Mouse (Mus musculus) kidney, postnatal 0 days (tissue): ENCODE measurements at regions not wholly inside any gene's neighbourhood (a gene's known extent, or its start where the extent isn't known, plus 50 kb on each side); places are given as distances from the start of the nearest gene placed in this dataset.

Source experiments
- ATAC-seq: fragments of 200-750 bp; cut with Nextera tagmentation; replicated peaks from 2 replicates; pipeline ENCODE4 v1.8.0; 2017; ENCODE audit warnings: low read depth, moderate number of reproducible peaks, moderate TSS enrichment, moderate library complexity; ENCODE audit not compliant: low FRiP score
- DNase-seq: peaks from one replicate; pipeline ENCODE4 v3.0.0-alpha.2; 2016; ENCODE audit warnings: low spot score
- H3K27ac ChIP-seq: fragments of 300-500 bp; sonication (generic); 2 replicates; pipeline ENCODE4 v1.5.1; 2014; ENCODE audit warnings: mild to moderate bottlenecking
- H3K27me3 ChIP-seq: fragments of 300-500 bp; sonication (generic); 2 replicates; pipeline ENCODE4 v1.6.1; 2014; ENCODE audit warnings: low read length, mixed read lengths; ENCODE audit not compliant: insufficient read depth
- H3K36me3 ChIP-seq: fragments of 300-500 bp; sonication (generic); 2 replicates; pipeline ENCODE4 v1.6.1; 2014; ENCODE audit warnings: low read length, mixed read lengths; ENCODE audit not compliant: insufficient read depth
- H3K4me1 ChIP-seq: fragments of 300-500 bp; sonication (generic); replicated peaks from 2 replicates; pipeline ENCODE4 v1.6.1; 2014; ENCODE audit warnings: antibody characterized with exemption, low read length, mixed read lengths; ENCODE audit not compliant: insufficient read depth
- H3K4me2 ChIP-seq: fragments of 300-500 bp; sonication (generic); 2 replicates; pipeline ENCODE4 v1.6.1; 2014; ENCODE audit warnings: mild to moderate bottlenecking, low read length, moderate library complexity, mixed read lengths
- H3K4me3 ChIP-seq: fragments of 300-500 bp; sonication (generic); replicated peaks from 2 replicates; pipeline ENCODE4 v1.5.1; 2014; ENCODE audit warnings: low read depth, low read length
- H3K9ac ChIP-seq: fragments of 300-500 bp; sonication (generic); 2 replicates; pipeline ENCODE4 v1.6.1; 2014; ENCODE audit warnings: low read depth, low read length
- H3K9me3 ChIP-seq: fragments of 300-500 bp; sonication (generic); replicated peaks from 2 replicates; pipeline ENCODE4 v1.6.1; 2016; ENCODE audit warnings: low read length, inconsistent platforms, mixed read lengths
- CTCF ChIP-seq: IDR thresholded peaks from 2 replicates; pipeline ENCODE4 v1.5.1; 2016; ENCODE audit warnings: antibody characterized with exemption, low read depth, mild to moderate bottlenecking, moderate library complexity
- WGBS: fragments of 180-500 bp; shearing (Covaris S2); extraction: QIAGEN DNeasy Blood & Tissue Kit; methylation state at CpG from one replicate; pipeline ENCODE4 v1.1.7; 2014; 5-methylcytosine and 5-hydroxymethylcytosine counted together

- ATAC-seq, result no peak
- no peaks in the 10 kb centered on the region for H3K27me3 ChIP-seq
Observed at GRCm38 (mm10) chr16:67698619-67699018, 77.9 kb upstream of the Cadm2 start.

More at GRCm38 (mm10) chr16:67698619-67699018, 77.9 kb upstream of the Cadm2 start:
- no peak for DNase-seq
- Histone ChIP-seq H3K4me2 (no peak overlapping the region), H3K27ac (no peak overlapping the region), H3K4me1 (no peaks in the 10 kb centered on the region), H3K9ac (no peak overlapping the region), H3K4me3 (no peak overlapping the region), H3K9me3 (no peaks in the 10 kb centered on the region), H3K36me3 (no peaks in the 10 kb centered on the region)
- TF ChIP-seq CTCF, result no peak
- 62% methylated on average over 3 of the region's 3 CpGs for WGBS
